19 mouse cellular contexts compared by ENCODE assay signal in the genomic region with DNA sequence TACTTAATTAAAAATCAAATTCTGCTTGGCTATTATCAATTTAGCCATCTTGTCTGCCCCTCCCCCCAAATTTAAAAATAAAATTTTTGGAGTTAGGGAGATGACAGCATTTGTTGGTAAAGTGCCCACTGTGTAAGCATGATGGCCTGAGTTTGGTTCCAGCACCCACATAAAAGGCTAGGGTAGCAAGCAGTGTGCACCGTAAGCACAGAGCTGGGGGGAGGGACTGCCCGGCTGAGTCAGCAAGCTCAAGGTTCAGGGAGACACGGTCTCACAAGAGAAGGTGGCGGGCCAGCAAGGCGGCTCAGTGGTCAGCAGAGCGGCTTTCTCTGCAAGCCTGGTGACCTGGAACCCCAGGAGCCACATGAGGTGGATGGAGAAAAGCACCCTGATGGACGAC. TPM values are rescaled to one million over a fixed set of nuclear protein-coding genes. Genes with fewer than 3 reads are reported as not detected.
DNase-seq lines count a peak whose midpoint lies in the region; ATAC-seq and TF ChIP-seq lines count a peak whose summit lies in the region.
"Had no signal": no experiment of that assay in that cellular context is flagged by ENCODE, and none has a peak within 500 bp of the region (broad histone marks: within the 10 kb centered on the region; RNA-seq: fewer than 3 reads in every experiment).

No protein-coding gene starts in this region.

- no peak overlapping the region for H3K27ac ChIP-seq in kidney, embryonic 14.5 days (ENCODE audit: low read depth, low read length)
- no peak overlapping the region for H3K27ac ChIP-seq in ES-E14 (ENCODE audit: insufficient read depth, low read depth, low read length, poor library complexity, severe bottlenecking)
- H3K27ac ChIP-seq: hindbrain, embryonic 13.5 days; lung, embryonic 15.5 days; midbrain, embryonic 12.5 days had no signal

- H3K4me1 ChIP-seq in kidney, embryonic 14.5 days (ENCODE audit: control insufficient read depth, insufficient read depth, low read length) = peaks cover 5% of the 10 kb centered on the region; the same call in 1 of the 2 replicates
- peaks cover 9 to 10% of the 10 kb centered on the region in 2 experiments for H3K4me1 ChIP-seq in ES-E14 (ENCODE audit: control insufficient read depth in 2 of 2, insufficient read depth in 2 of 2, low read length in 2 of 2, poor library complexity in 1 of 2)

- intact Hi-C loops in left cerebral cortex, postnatal 14 days (cut with DNase I) = no loop called here
- intact Hi-C loops in left cerebral cortex, postnatal 4 days (cut with DNase I) = no loop called here

- H3K4me2 ChIP-seq in kidney, embryonic 14.5 days (replicated peaks; ENCODE audit: low read depth, low read length) = no peak overlapping the region
- H3K4me2 ChIP-seq: hindbrain, embryonic 13.5 days; liver, embryonic 11.5 days; lung, embryonic 15.5 days; midbrain, embryonic 12.5 days; stomach, embryonic 15.5 days had no signal

- no peak overlapping the region for H3K4me3 ChIP-seq in kidney, embryonic 14.5 days (ENCODE audit: low read length)
- no peak overlapping the region for H3K4me3 ChIP-seq in ES-E14 (ENCODE audit: insufficient read depth in 1 of 2, low read depth in 1 of 2, low read length in 2 of 2, poor library complexity in 1 of 2, severe bottlenecking in 1 of 2)
- H3K4me3 ChIP-seq: hindbrain, embryonic 13.5 days; lung, embryonic 15.5 days; midbrain, embryonic 12.5 days; stomach, embryonic 15.5 days had no signal

- WGBS in kidney, embryonic 14.5 days = 88% methylated on average over 7 of the region's 7 CpGs

- peaks cover 5% of the 10 kb centered on the region; the same call in 1 of the 2 replicates for H3K36me3 ChIP-seq in kidney, embryonic 14.5 days (ENCODE audit: control insufficient read depth, insufficient read depth, low read length)
- H3K36me3 ChIP-seq in ES-E14 (ENCODE audit: control insufficient read depth, insufficient read depth, low read length, poor library complexity, severe bottlenecking) = peaks cover 7% of the 10 kb centered on the region; the same call in 1 of the 2 replicates
- H3K36me3 ChIP-seq: stomach, embryonic 15.5 days had no signal

- ATAC-seq in kidney, embryonic 14.5 days (ENCODE audit: low FRiP score, low TSS enrichment) = no peak
- ATAC-seq: CD4-positive, CD25-positive, alpha-beta regulatory T cell, adult 4 months; forebrain, embryonic 16.5 days; intestine, embryonic 16.5 days had no signal

- in situ Hi-C loops in ES-E14 (cut with MboI; ENCODE audit: low sequenced_read_pairs in 2 of 2, unreplicated experiment in 2 of 2) = no loop called here

- peak; percentile 54 for DNase-seq in kidney, adult 18-20 months
- no peak for DNase-seq in ES-E14 (ENCODE audit: low read depth, low spot score)
- peak; percentile 61 for DNase-seq in adrenal gland, postnatal 10 days
- DNase-seq in kidney, postnatal 25 days = peak; percentile 73 to 90
- no peak for DNase-seq in left cerebral cortex, postnatal 14 days (ENCODE audit: low spot score in 2 of 2)
- no peak for DNase-seq in left cerebral cortex, postnatal 4 days
- DNase-seq: cerebellum, adult 11-12 months; heart, postnatal 14 days; right cerebral cortex, postnatal 14 days; thymus, adult 2 months had no signal

- H3K9ac ChIP-seq in kidney, embryonic 14.5 days (ENCODE audit: low read depth, low read length) = no peak overlapping the region
- H3K9ac ChIP-seq in ES-E14 (ENCODE audit: insufficient read depth, low read depth, low read length, poor library complexity, severe bottlenecking) = no peak overlapping the region
- H3K9ac ChIP-seq: hindbrain, embryonic 13.5 days; lung, embryonic 15.5 days; midbrain, embryonic 12.5 days; stomach, embryonic 15.5 days had no signal

- no peaks in the 10 kb centered on the region for H3K27me3 ChIP-seq in kidney, embryonic 14.5 days (ENCODE audit: control insufficient read depth, insufficient read depth, low read length)
- H3K27me3 ChIP-seq: hindbrain, embryonic 13.5 days; lung, embryonic 15.5 days; midbrain, embryonic 12.5 days; stomach, embryonic 15.5 days had no signal

- no peaks in the 10 kb centered on the region for H3K9me3 ChIP-seq in kidney, embryonic 14.5 days (ENCODE audit: control insufficient read depth, low read length)
- H3K9me3 ChIP-seq in ES-E14 (ENCODE audit: control insufficient read depth, insufficient read depth, low read depth, low read length) = no peaks in the 10 kb centered on the region
- H3K9me3 ChIP-seq: hindbrain, embryonic 13.5 days; lung, embryonic 15.5 days; midbrain, embryonic 12.5 days; stomach, embryonic 15.5 days had no signal

TF ChIP-seq in ES-E14, 5 proteins besides CTCF, POLR2A, EP300 and RAD21:
- TF ChIP-seq HCFC1 (IDR thresholded peaks at IDR 0.05; ENCODE audit: borderline replicate concordance, insufficient read depth, low read length) (no peak), MAFK (IDR thresholded peaks at IDR 0.05; ENCODE audit: insufficient read depth, low read depth, low read length) (0 out of 2 replicates have a peak, but pooled peaks have one; percentile 29)

RNA-seq across cellular contexts. Expression of a gene that starts 21.3 kb away (rescaled TPM):
- polyA plus RNA-seq in kidney, embryonic 14.5 days (2014; fragmentation: Nextera tagmentation; extraction: Ambion mirVana) = 7.9 and 10.9 TPM in 2 replicates
- 21.1 and 21.2 TPM in 2 replicates for total RNA-seq in ES-E14 (2012; rRNA removed)
- total RNA-seq in adrenal gland, postnatal 10 days (2021) = 10 to 100 TPM; 36.7 to 49.2 TPM
- 10 to 100 TPM; 30.4 to 31.9 TPM for total RNA-seq in left cerebral cortex, postnatal 14 days (2021)
- total RNA-seq in left cerebral cortex, postnatal 4 days (2021) = 10 to 100 TPM; 17.1 to 18.5 TPM

RNA-seq across cellular contexts. Expression of a gene that starts 41.2 kb away (rescaled TPM):
- 6.5 and 9.8 TPM in 2 replicates for polyA plus RNA-seq in kidney, embryonic 14.5 days (2014; fragmentation: Nextera tagmentation; extraction: Ambion mirVana)
- total RNA-seq in ES-E14 (2012; rRNA removed) = 15.4 and 23.7 TPM in 2 replicates
- total RNA-seq in adrenal gland, postnatal 10 days (2021) = 10 to 100 TPM; 11.1 to 13.5 TPM
- 10 to 100 TPM; 10.4 to 12.1 TPM for total RNA-seq in left cerebral cortex, postnatal 14 days (2021)
- total RNA-seq in left cerebral cortex, postnatal 4 days (2021) = 10 to 100 TPM; 16.4 to 17.8 TPM

RNA-seq across cellular contexts. Expression of a gene that starts 48.6 kb away (rescaled TPM):
- polyA plus RNA-seq in kidney, embryonic 14.5 days (2014; fragmentation: Nextera tagmentation; extraction: Ambion mirVana) = 11.4 and 12.2 TPM in 2 replicates
- 20.5 and 23.9 TPM in 2 replicates for total RNA-seq in ES-E14 (2012; rRNA removed)
- total RNA-seq in adrenal gland, postnatal 10 days (2021) = 1 to 10 TPM; 4.6 to 4.8 TPM
- total RNA-seq in left cerebral cortex, postnatal 14 days (2021) = 1 to 10 TPM; 3.0 to 3.7 TPM
- total RNA-seq in left cerebral cortex, postnatal 4 days (2021) = 1 to 10 TPM; 6.1 to 6.8 TPM

RNA-seq across cellular contexts. Expression of a gene that starts 48.7 kb away (rescaled TPM):
- polyA plus RNA-seq in kidney, embryonic 14.5 days (2014; fragmentation: Nextera tagmentation; extraction: Ambion mirVana) = 224 and 236 TPM in 2 replicates
- total RNA-seq in ES-E14 (2012; rRNA removed) = 101 and 135 TPM in 2 replicates
- 100 to 1,000 TPM; 121 to 131 TPM for total RNA-seq in adrenal gland, postnatal 10 days (2021)
- 100 to 1,000 TPM; 200 to 203 TPM for total RNA-seq in left cerebral cortex, postnatal 14 days (2021)
- total RNA-seq in left cerebral cortex, postnatal 4 days (2021) = 100 to 1,000 TPM; 202 to 208 TPM

Comparison
In these comparisons a context has a peak if more than half of its experiments do, and no peak if none do; other contexts are left out.
1. DNase-seq: peak in kidney, adult 18-20 months (single experiment), adrenal gland, postnatal 10 days (single experiment) and kidney, postnatal 25 days (2 of 2); none in ES-E14 (single experiment), left cerebral cortex, postnatal 14 days (0 of 2) and left cerebral cortex, postnatal 4 days (single experiment).